Mouse (Mus musculus) liver, embryonic 15.5 days (tissue): ENCODE data around the gene Kctd5. TPM values are rescaled to one million over a fixed set of nuclear protein-coding genes. Genes with fewer than 3 reads are reported as not detected.

Source experiments
- ATAC-seq: fragments of 200-750 bp; cut with Nextera tagmentation; 2 replicates; pipeline ENCODE4 v1.8.0; 2017; ENCODE audit warnings: moderate number of reproducible peaks, mild to moderate bottlenecking, moderate library complexity; ENCODE audit not compliant: insufficient read depth
- H3K27ac ChIP-seq: fragments of 300-500 bp; sonication (generic); replicated peaks from 2 replicates; pipeline ENCODE4 v1.5.1; 2015; ENCODE audit warnings: mild to moderate bottlenecking, inconsistent platforms
- H3K27me3 ChIP-seq: fragments of 300-500 bp; sonication (generic); 2 replicates; pipeline ENCODE4 v1.6.1; 2015; ENCODE audit warnings: mild to moderate bottlenecking, inconsistent platforms
- H3K36me3 ChIP-seq: fragments of 300-500 bp; sonication (generic); replicated peaks from 2 replicates; pipeline ENCODE4 v1.6.1; 2015; ENCODE audit warnings: moderate library complexity, mild to moderate bottlenecking, inconsistent platforms
- H3K4me1 ChIP-seq: fragments of 300-500 bp; sonication (generic); replicated peaks from 2 replicates; pipeline ENCODE4 v1.6.1; 2015; ENCODE audit warnings: inconsistent platforms
- H3K4me2 ChIP-seq: fragments of 300-500 bp; sonication (generic); 2 replicates; pipeline ENCODE4 v1.6.1; 2015; ENCODE audit warnings: moderate library complexity, mild to moderate bottlenecking, inconsistent platforms
- H3K4me3 ChIP-seq: fragments of 300-500 bp; sonication (generic); replicated peaks from 2 replicates; pipeline ENCODE4 v1.5.1; 2015; ENCODE audit warnings: mild to moderate bottlenecking, inconsistent platforms
- H3K9ac ChIP-seq: fragments of 300-500 bp; sonication (generic); 2 replicates; pipeline ENCODE4 v1.6.1; 2015; ENCODE audit warnings: moderate library complexity, mild to moderate bottlenecking, inconsistent platforms
- H3K9me3 ChIP-seq: fragments of 300-500 bp; sonication (generic); replicated peaks from 2 replicates; pipeline ENCODE4 v1.6.1; 2016; ENCODE audit warnings: inconsistent platforms
- WGBS: fragments of 180-500 bp; shearing (Covaris S2); methylation state at CpG from one replicate; pipeline ENCODE4 v1.1.7; 2015; ENCODE audit warnings: mixed read lengths; ENCODE audit not compliant: insufficient replicate concordance; 5-methylcytosine and 5-hydroxymethylcytosine counted together
- polyA plus RNA-seq: library from polyadenylated mRNA; unstranded; fragments of >200 nt; fragmentation: Nextera tagmentation; extraction: Ambion mirVana; gene quantifications from 2 replicates; pipeline ENCODE4 v1.2.1, GENCODE M21; 2015

Kctd5 gene
- polyA plus RNA-seq, 1 experiment from 2014 or later: 12.6 TPM

- Histone ChIP-seq H3K9me3 (no peaks in the 10 kb centered on the region), H3K36me3 (no peaks in the 10 kb centered on the region), H3K4me1 (no peaks in the 10 kb centered on the region), H3K4me3 (no peak overlapping the region), H3K27me3 (no peaks in the 10 kb centered on the region), H3K4me2 (no peak overlapping the region), H3K9ac (no peak overlapping the region), H3K27ac (no peak overlapping the region)
- WGBS: 52% methylated on average over 6 of the region's 6 CpGs
- ATAC-seq: no peak
Measured at GRCm38 (mm10) chr17:24036954-24037353, 36.3 kb downstream of the Kctd5 start.

GRCm38 (mm10) chr17:24035087-24035486 lies 38.2 kb downstream of the Kctd5 start:
- WGBS: 48% methylated on average over 7 of the region's 7 CpGs
- Histone ChIP-seq H3K27me3 (no peaks in the 10 kb centered on the region), H3K36me3 (no peaks in the 10 kb centered on the region), H3K4me1 (no peaks in the 10 kb centered on the region), H3K9ac (no peak overlapping the region), H3K27ac (no peak overlapping the region), H3K9me3 (no peaks in the 10 kb centered on the region), H3K4me3 (no peak overlapping the region), H3K4me2 (no peak overlapping the region)
- no peak for ATAC-seq

- H3K9ac ChIP-seq: no peak overlapping the region
- no peaks in the 10 kb centered on the region for H3K36me3 ChIP-seq
- no peak overlapping the region for H3K27ac ChIP-seq
- no peaks in the 10 kb centered on the region for H3K27me3 ChIP-seq
- no peak for ATAC-seq
- no peak overlapping the region for H3K4me2 ChIP-seq
- 83% methylated on average over 18 of the region's 22 CpGs for WGBS
- no peaks in the 10 kb centered on the region for H3K9me3 ChIP-seq
- no peaks in the 10 kb centered on the region for H3K4me1 ChIP-seq
- no peak overlapping the region for H3K4me3 ChIP-seq
Measured at GRCm38 (mm10) chr17:24030551-24030950, 42.7 kb downstream of the Kctd5 start.

GRCm38 (mm10) chr17:24029477-24029876 lies 43.8 kb downstream of the Kctd5 start:
- H3K4me3 ChIP-seq: no peak overlapping the region
- H3K27ac ChIP-seq: no peak overlapping the region
- no peaks in the 10 kb centered on the region for H3K36me3 ChIP-seq
- ATAC-seq: no peak
- no peak overlapping the region for H3K9ac ChIP-seq
- no peaks in the 10 kb centered on the region for H3K27me3 ChIP-seq
- no peaks in the 10 kb centered on the region for H3K9me3 ChIP-seq
- H3K4me1 ChIP-seq: no peaks in the 10 kb centered on the region
- 56% methylated on average over 7 of the region's 7 CpGs for WGBS
- no peak overlapping the region for H3K4me2 ChIP-seq

GRCm38 (mm10) chr17:24021375-24022199 lies 51.7 kb downstream of the Kctd5 start:
- WGBS: 45% methylated on average over 5 of the region's 5 CpGs
- no peak for ATAC-seq

GRCm38 (mm10) chr17:24020696-24021095 lies 52.6 kb downstream of the Kctd5 start:
- no peaks in the 10 kb centered on the region for H3K36me3 ChIP-seq
- no peak overlapping the region for H3K4me2 ChIP-seq
- no peaks in the 10 kb centered on the region for H3K9me3 ChIP-seq
- H3K4me3 ChIP-seq: no peak overlapping the region
- no peak overlapping the region for H3K9ac ChIP-seq
- no peak overlapping the region for H3K27ac ChIP-seq
- H3K27me3 ChIP-seq: 0 out of 2 replicates have a peak, but pooled peaks cover 4% of the 10 kb centered on the region
- WGBS: 70% methylated on average over 6 of the region's 6 CpGs
- no peak for ATAC-seq
- peaks cover 7% of the 10 kb centered on the region for H3K4me1 ChIP-seq

More at GRCm38 (mm10) chr17:24021375-24022199, 51.7 kb downstream of the Kctd5 start:
- Histone ChIP-seq H3K36me3 (no peaks in the 10 kb centered on the region), H3K4me1 (peaks cover 7% of the 10 kb centered on the region), H3K9ac (no peak overlapping the region), H3K9me3 (no peaks in the 10 kb centered on the region), H3K4me3 (no peak overlapping the region), H3K27me3 (0 out of 2 replicates have a peak, but pooled peaks cover 2% of the 10 kb centered on the region), H3K27ac (no peak overlapping the region), H3K4me2 (no peak overlapping the region)

GRCm38 (mm10) chr17:24015727-24016126 lies 57.6 kb downstream of the Kctd5 start:
- Histone ChIP-seq H3K4me2 (no peak overlapping the region), H3K36me3 (no peaks in the 10 kb centered on the region), H3K9ac (no peak overlapping the region), H3K4me3 (no peak overlapping the region), H3K9me3 (no peaks in the 10 kb centered on the region), H3K27me3 (peaks cover 7% of the 10 kb centered on the region; the same call in 1 of the 2 replicates), H3K27ac (no peak overlapping the region), H3K4me1 (no peaks in the 10 kb centered on the region)
- ATAC-seq: no peak
- 27% methylated on average over 14 of the region's 14 CpGs for WGBS

GRCm38 (mm10) chr17:24014433-24014965 lies 58.8 kb downstream of the Kctd5 start:
- H3K27me3 ChIP-seq: peaks cover 7% of the 10 kb centered on the region; the same call in 1 of the 2 replicates
- no peak overlapping the region for H3K4me2 ChIP-seq
- H3K4me1 ChIP-seq: no peaks in the 10 kb centered on the region
- no peaks in the 10 kb centered on the region for H3K36me3 ChIP-seq
- WGBS: 63% methylated on average over 5 of the region's 5 CpGs
- no peak overlapping the region for H3K9ac ChIP-seq
- ATAC-seq: no peak
- H3K4me3 ChIP-seq: no peak overlapping the region
- no peaks in the 10 kb centered on the region for H3K9me3 ChIP-seq
- H3K27ac ChIP-seq: no peak overlapping the region

- 64% methylated on average over 2 of the region's 2 CpGs for WGBS
- no peaks in the 10 kb centered on the region for H3K9me3 ChIP-seq
- H3K36me3 ChIP-seq: no peaks in the 10 kb centered on the region
- no peak overlapping the region for H3K27ac ChIP-seq
- no peak for ATAC-seq
- H3K9ac ChIP-seq: no peak overlapping the region
- H3K4me2 ChIP-seq: no peak overlapping the region
- no peak overlapping the region for H3K4me3 ChIP-seq
- peaks cover 7% of the 10 kb centered on the region; the same call in 1 of the 2 replicates for H3K27me3 ChIP-seq
- H3K4me1 ChIP-seq: no peaks in the 10 kb centered on the region
Measured at GRCm38 (mm10) chr17:24012921-24013320, 60.4 kb downstream of the Kctd5 start.

- H3K27me3 ChIP-seq: peaks cover 3% of the 10 kb centered on the region; the same call in 1 of the 2 replicates
- no peaks in the 10 kb centered on the region for H3K36me3 ChIP-seq
- no peaks in the 10 kb centered on the region for H3K4me1 ChIP-seq
- no peak overlapping the region for H3K4me3 ChIP-seq
- no peak overlapping the region for H3K4me2 ChIP-seq
- ATAC-seq: no peak
- WGBS: 48% methylated on average over 5 of the region's 5 CpGs
- no peaks in the 10 kb centered on the region for H3K9me3 ChIP-seq
- no peak overlapping the region for H3K27ac ChIP-seq
- H3K9ac ChIP-seq: no peak overlapping the region
Measured at GRCm38 (mm10) chr17:24009617-24010016, 63.7 kb downstream of the Kctd5 start.

GRCm38 (mm10) chr17:24008105-24008504 lies 65.2 kb downstream of the Kctd5 start:
- Histone ChIP-seq H3K9me3 (no peaks in the 10 kb centered on the region), H3K4me1 (no peaks in the 10 kb centered on the region), H3K4me3 (no peak overlapping the region), H3K27ac (no peak overlapping the region), H3K9ac (no peak overlapping the region), H3K4me2 (no peak overlapping the region), H3K27me3 (0 out of 2 replicates have a peak, but pooled peaks cover 3% of the 10 kb centered on the region), H3K36me3 (no peaks in the 10 kb centered on the region)
- ATAC-seq: no peak
- WGBS: 39% methylated on average over 4 of the region's 4 CpGs
